Mouse (Mus musculus) C2C12 (cell line): Measurements from ENCODE around the gene Pym1. TPM values are rescaled to one million over a fixed set of nuclear protein-coding genes. Genes with fewer than 3 reads are reported as not detected.

ENCODE experiments used
- H3K27me3 ChIP-seq: one replicate; pipeline ENCODE4 v1.6.1; 2011; ENCODE audit not compliant: control insufficient read depth, insufficient read depth, insufficient read length
- H3K36me3 ChIP-seq: one replicate; pipeline ENCODE4 v1.6.1; 2011; ENCODE audit not compliant: control insufficient read depth, insufficient read depth
- H3K4me3 ChIP-seq: one replicate; pipeline ENCODE4 v1.5.1; 2011; ENCODE audit warnings: mild to moderate bottlenecking, control low read depth; ENCODE audit not compliant: poor library complexity, insufficient read depth, severe bottlenecking
- H3K79me2 ChIP-seq: one replicate; pipeline ENCODE4 v1.6.1; 2011; ENCODE audit not compliant: control insufficient read depth, insufficient read depth
- H3K79me3 ChIP-seq: one replicate; pipeline ENCODE4 v1.6.1; 2011; ENCODE audit warnings: low read depth, control low read depth
- H3ac ChIP-seq: one replicate; pipeline ENCODE3; 2011; ENCODE audit warnings: low read depth; ENCODE audit not compliant: control insufficient read depth, insufficient read length
- CEBPB ChIP-seq: IDR thresholded peaks from one replicate; pipeline ENCODE4 v1.6.1; 2011; ENCODE audit warnings: low read depth, mild to moderate bottlenecking, control low read depth, moderate library complexity
- CTCF ChIP-seq: IDR thresholded peaks from one replicate; pipeline ENCODE4 v1.5.1; 2011; ENCODE audit not compliant: control insufficient read depth, insufficient read depth, insufficient read length
- FOSL1 ChIP-seq: IDR thresholded peaks from one replicate; pipeline ENCODE4 v1.8.0; 2011; ENCODE audit warnings: mild to moderate bottlenecking, low read length; ENCODE audit not compliant: poor library complexity, insufficient read depth, severe bottlenecking
- MAX ChIP-seq: IDR thresholded peaks from one replicate; pipeline ENCODE4 v1.6.1; 2011; ENCODE audit warnings: mild to moderate bottlenecking, control low read depth
- MYOD1 ChIP-seq: IDR thresholded peaks from one replicate; pipeline ENCODE4 v1.6.1; 2011; ENCODE audit warnings: low read depth; ENCODE audit not compliant: control insufficient read depth, insufficient read length
- MYOG ChIP-seq: IDR thresholded peaks from one replicate; pipeline ENCODE4 v1.6.1; 2011; ENCODE audit not compliant: control insufficient read depth, insufficient read length; ENCODE audit errors: extremely low read depth
- USF1 ChIP-seq: IDR thresholded peaks from one replicate; pipeline ENCODE4 v1.6.1; 2011; ENCODE audit warnings: low read depth, mild to moderate bottlenecking, control low read depth, moderate library complexity
- polyA plus RNA-seq: library from polyadenylated mRNA; unstranded; fragments of >200 nt; fragmentation: generic; extraction: Trizol; gene quantifications from one replicate; pipeline ENCODE4 v1.2.1, GENCODE M21; 2012; ENCODE audit warnings: missing spikeins

Gene Pym1
- polyA plus RNA-seq, 1 experiment = 38.0 TPM

- Histone ChIP-seq H3K79me2 (peaks cover 34% of the 10 kb centered on the region), H3K36me3 (peaks cover 26% of the 10 kb centered on the region), H3K4me3 (no peak overlapping the region), H3K27me3 (no peaks in the 10 kb centered on the region), H3K79me3 (peaks cover 17% of the 10 kb centered on the region), H3ac (no peak overlapping the region)
- TF ChIP-seq USF1 (no peak), CTCF (no peak), MYOD1 (no peak), MYOG (no peak)
These were observed 54.3 kb downstream of the Pym1 start for GRCm38 (mm10) chr10:128801981-128802495.

- Histone ChIP-seq H3K27me3 (no peaks in the 10 kb centered on the region), H3K36me3 (peaks cover 35% of the 10 kb centered on the region), H3ac (peak overlapping the region; percentile 8), H3K79me2 (peaks cover 44% of the 10 kb centered on the region), H3K79me3 (peaks cover 26% of the 10 kb centered on the region), H3K4me3 (peak overlapping the region; percentile 86)
- no peak for TF ChIP-seq FOSL1
- no peak for TF ChIP-seq CEBPB
- TF ChIP-seq MYOG = no peak
- TF ChIP-seq MYOD1 = no peak
- no peak for TF ChIP-seq CTCF
- no peak for TF ChIP-seq USF1
- TF ChIP-seq MAX = no peak
These were observed 55.3 kb downstream of the Pym1 start for GRCm38 (mm10) chr10:128802956-128803355.

- peaks cover 29% of the 10 kb centered on the region for H3K79me3 ChIP-seq
- TF ChIP-seq USF1 (no peak), FOSL1 (no peak), CTCF (no peak), MYOD1 (peak; percentile 11)
- peak overlapping the region; percentile 86 for H3K4me3 ChIP-seq
- no peaks in the 10 kb centered on the region for H3K27me3 ChIP-seq
- peak overlapping the region; percentile 62 for H3ac ChIP-seq
- H3K36me3 ChIP-seq = peaks cover 38% of the 10 kb centered on the region
- peaks cover 48% of the 10 kb centered on the region for H3K79me2 ChIP-seq
These were observed 55.7 kb downstream of the Pym1 start for GRCm38 (mm10) chr10:128803361-128803760.

GRCm38 (mm10) chr10:128803771-128804270, 56.1 kb downstream of the Pym1 start, which contains the start of gene Dnajc14:
Gene Dnajc14, plus strand, starts transcription at chr10:128804062.
- peaks cover 41% of the 10 kb centered on the region for H3K36me3 ChIP-seq
- TF ChIP-seq FOSL1 (no peak), MAX (peak; percentile 38), MYOD1 (no peak), MYOG (no peak)
- peak within 1 kb of the TSS; percentile 86 for H3K4me3 ChIP-seq
- no peaks in the 10 kb centered on the region for H3K27me3 ChIP-seq
- peak within 1 kb of the TSS; percentile 89 for H3ac ChIP-seq
- H3K79me3 ChIP-seq = peaks cover 34% of the 10 kb centered on the region
- H3K79me2 ChIP-seq = peaks cover 52% of the 10 kb centered on the region

- Histone ChIP-seq H3K36me3 (peaks cover 41% of the 10 kb centered on the region), H3K27me3 (no peaks in the 10 kb centered on the region), H3K79me2 (peaks cover 59% of the 10 kb centered on the region), H3K4me3 (peak within 1 kb of the TSS; percentile 86), H3K79me3 (peaks cover 39% of the 10 kb centered on the region), H3ac (peak within 1 kb of the TSS; percentile 89)
- TF ChIP-seq MAX (no peak), USF1 (no peak), MYOG (no peak), CEBPB (no peak), MYOD1 (no peak), CTCF (no peak), FOSL1 (no peak)
These were observed 56.8 kb downstream of the Pym1 start, which contains the start of gene Tmem198b for GRCm38 (mm10) chr10:128804271-128805091. Gene Tmem198b, minus strand, starts transcription at chr10:128804370.
